Comparison of ENCODE assay signal across 15 mouse cellular contexts in genomic region chr12:51009644-51010043, GRCm38 (mm10).
"Had no signal": no experiment of that assay in that cellular context is flagged by ENCODE, and none has a peak within 500 bp of the region (broad histone marks: within the 10 kb centered on the region; RNA-seq: fewer than 3 reads in every experiment).

No protein-coding gene starts in this region.

- DNase-seq: retina, postnatal 1 day; right cerebral cortex, adult 18-20 months; right cerebral cortex, postnatal 14 days; right cerebral cortex, postnatal 25 days; right cerebral cortex, postnatal 4 days; spleen, adult 18-20 months; thymus, adult 18-20 months; thymus, postnatal 14 days; thymus, postnatal 25 days; thymus, postnatal 36 days; thymus, postnatal 4 days had no signal

- H3K27ac ChIP-seq: neural tube, embryonic 13.5 days; neural tube, embryonic 15.5 days; stomach, embryonic 15.5 days; stomach, postnatal 0 days had no signal

- H3K27me3 ChIP-seq: stomach, embryonic 15.5 days had no signal

- H3K9me3 ChIP-seq: neural tube, embryonic 13.5 days; neural tube, embryonic 15.5 days; stomach, embryonic 15.5 days had no signal

- H3K4me2 ChIP-seq: neural tube, embryonic 13.5 days; neural tube, embryonic 15.5 days; stomach, embryonic 15.5 days had no signal

- H3K4me3 ChIP-seq: neural tube, embryonic 13.5 days; neural tube, embryonic 15.5 days; stomach, embryonic 15.5 days had no signal

- H3K9ac ChIP-seq: neural tube, embryonic 13.5 days; neural tube, embryonic 15.5 days; stomach, embryonic 15.5 days had no signal

- H3K36me3 ChIP-seq: neural tube, embryonic 13.5 days; neural tube, embryonic 15.5 days; stomach, embryonic 15.5 days had no signal

- H3K4me1 ChIP-seq: neural tube, embryonic 13.5 days; neural tube, embryonic 15.5 days; stomach, embryonic 15.5 days had no signal
